Mouse (Mus musculus) MEL (cell line): ENCODE data around the gene Cnbd2.
A peak's percentile ranks its signal among the peaks of the same experiment; 100 is the strongest.

Experiments
- BHLHE40 ChIP-seq: IDR thresholded peaks from 2 replicates; pipeline ENCODE4 v1.6.1; 2012; ENCODE audit warnings: low read depth, mild to moderate bottlenecking, inconsistent platforms, low read length, improper control_type of control experiment, borderline replicate concordance
- CTCF ChIP-seq, 3 experiments: IDR thresholded peaks in 2 of 3; conservative IDR thresholded peaks in 1 of 3; 2 replicates each; pipeline ENCODE4 v1.5.1; 2011 to 2012; ENCODE audit warnings: low read length in 3 of 3, low read depth in 2 of 3, mild to moderate bottlenecking in 2 of 3, improper control_type of control experiment in 1 of 3, inconsistent platforms in 1 of 3, mixed read lengths in 1 of 3, moderate library complexity in 1 of 3; ENCODE audit not compliant: control insufficient read depth in 1 of 3, insufficient read depth in 1 of 3, poor library complexity in 1 of 3, severe bottlenecking in 1 of 3
- EP300 ChIP-seq, 2 experiments: IDR thresholded peaks; 2 replicates each; pipeline ENCODE4 v1.6.1; 2011; ENCODE audit warnings: improper control_type of control experiment in 2 of 2, low read length in 2 of 2, low read depth in 1 of 2, mild to moderate bottlenecking in 1 of 2
- ETS1 ChIP-seq: IDR thresholded peaks from 2 replicates; pipeline ENCODE4 v1.6.1; 2012; ENCODE audit warnings: low read depth, mild to moderate bottlenecking, inconsistent platforms, low read length, improper control_type of control experiment, moderate library complexity
- MEF2A ChIP-seq: IDR thresholded peaks from 2 replicates; pipeline ENCODE4 v1.6.1; 2014; ENCODE audit warnings: low read depth, mild to moderate bottlenecking, inconsistent platforms, low read length, improper control_type of control experiment; ENCODE audit not compliant: poor library complexity, insufficient replicate concordance, severe bottlenecking; ENCODE audit errors: extremely low read depth

GRCm38 (mm10) chr2:156278226-156279017 is 33.7 kb upstream of the Cnbd2 start:
- TF ChIP-seq BHLHE40 (no peak), ETS1 (no peak), CTCF (IDR thresholded peaks at IDR 0.05 in 2 of 3, conservative IDR thresholded peaks at IDR 0.05 in 1 of 3; ENCODE audit: control insufficient read depth in 1 of 3, insufficient read depth in 1 of 3, low read depth in 2 of 3, low read length in 3 of 3, poor library complexity in 1 of 3, severe bottlenecking in 1 of 3) (peak; percentile 75 to 89 (median 77)), EP300 (IDR thresholded peaks at IDR 0.05; ENCODE audit: low read depth in 1 of 2, low read length in 2 of 2) (no peak), MEF2A (no peak)
